Mouse (Mus musculus) mouse embryonic stem cell (cell line): ENCODE data around the gene Isx.

Experiments
- in situ Hi-C, 2 experiments: fragments of 300-500 bp; cut with MboI; formaldehyde crosslinking; loops; 1 replicate in 1 of 2; 3 replicates in 1 of 2; pipeline ENCODE4 v1.14.3; 2019 to 2020; ENCODE audit warnings: low sequenced_read_pairs in 2 of 2, low pct_unique_long_range_greater_than_20kb in 1 of 2, mixed read lengths in 1 of 2; ENCODE audit not compliant: unreplicated experiment in 1 of 2

Isx gene

DNA sequence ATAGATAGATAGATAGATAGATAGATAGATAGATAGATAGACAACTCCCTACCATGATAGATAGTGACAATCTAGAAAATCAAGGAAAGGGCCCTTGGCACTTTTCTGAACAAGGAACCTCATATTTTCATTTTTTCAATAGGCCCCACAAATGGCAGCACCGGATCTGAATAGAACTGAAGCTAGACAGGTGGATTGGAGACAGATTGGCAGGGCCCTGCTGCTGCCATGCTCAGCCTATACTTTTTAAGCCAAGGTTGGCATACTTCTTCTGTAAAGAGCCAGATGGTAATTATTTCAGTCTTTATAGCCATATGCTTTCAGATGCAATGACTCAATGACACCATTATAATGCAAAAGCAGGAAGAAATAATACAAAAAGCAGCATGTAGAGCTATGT lies 15.8 kb downstream of the Isx start:
- in situ Hi-C loops = no loop called here

DNA sequence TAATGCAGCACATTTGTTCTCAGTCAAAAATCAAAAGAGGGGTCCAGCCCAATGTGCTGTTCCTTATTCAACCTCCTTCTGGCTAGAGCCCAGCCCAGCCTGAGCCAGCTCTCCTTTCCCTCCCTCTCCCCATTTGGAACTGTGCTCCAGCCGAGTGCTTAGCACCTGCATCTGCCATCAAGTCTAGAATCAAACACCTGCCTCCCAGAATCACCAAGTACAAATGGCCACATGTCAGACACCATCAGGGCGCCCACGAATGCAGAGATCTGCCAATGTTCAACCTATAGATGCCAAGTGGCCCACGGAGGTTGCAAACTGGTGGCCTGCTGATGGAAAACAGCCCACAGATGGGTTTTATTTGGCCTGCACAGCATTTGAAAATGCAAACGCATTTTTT lies 18.1 kb downstream of the Isx start:
- in situ Hi-C loops = no loop called here

DNA sequence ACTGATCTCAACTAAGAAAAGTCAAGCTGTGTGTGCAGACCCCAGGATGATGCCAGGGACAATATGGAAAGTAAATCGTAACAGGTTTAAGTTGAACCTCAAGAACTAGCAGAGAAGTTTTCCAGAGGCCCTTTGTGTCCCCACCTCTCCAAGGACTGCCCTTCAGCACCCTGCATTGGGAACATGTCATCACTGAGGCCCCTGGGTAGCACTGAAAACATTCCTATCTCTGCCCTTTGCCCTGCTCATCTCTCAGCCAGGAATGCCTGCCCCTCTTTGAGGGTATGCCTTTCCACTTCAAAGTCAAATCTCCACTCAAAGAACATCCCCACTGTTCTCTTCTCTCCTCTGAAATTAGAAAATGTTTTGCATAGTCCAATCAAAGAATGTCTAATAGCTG lies 23.3 kb downstream of the Isx start:
- in situ Hi-C loops = no loop called here

DNA sequence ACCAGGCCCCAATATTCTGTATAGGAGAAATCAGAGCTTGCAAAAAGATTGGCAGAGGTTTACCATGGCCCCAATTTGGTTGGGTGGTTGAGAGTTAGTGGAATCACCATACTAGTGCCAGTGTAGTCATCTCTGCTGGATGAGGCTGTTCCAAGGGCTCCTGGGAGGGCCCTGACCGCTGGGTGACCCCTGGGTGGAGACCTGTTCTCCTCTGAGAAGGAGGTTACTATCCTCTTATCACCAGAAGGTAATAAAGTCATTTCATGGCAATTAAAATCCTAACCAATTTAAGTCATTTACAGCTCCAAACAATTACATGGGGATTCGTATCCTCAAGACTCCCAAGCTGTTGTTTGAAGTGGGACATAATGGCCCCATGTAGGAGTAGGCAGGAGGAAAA lies 24.3 kb downstream of the Isx start:
- in situ Hi-C loops = no loop called here

DNA sequence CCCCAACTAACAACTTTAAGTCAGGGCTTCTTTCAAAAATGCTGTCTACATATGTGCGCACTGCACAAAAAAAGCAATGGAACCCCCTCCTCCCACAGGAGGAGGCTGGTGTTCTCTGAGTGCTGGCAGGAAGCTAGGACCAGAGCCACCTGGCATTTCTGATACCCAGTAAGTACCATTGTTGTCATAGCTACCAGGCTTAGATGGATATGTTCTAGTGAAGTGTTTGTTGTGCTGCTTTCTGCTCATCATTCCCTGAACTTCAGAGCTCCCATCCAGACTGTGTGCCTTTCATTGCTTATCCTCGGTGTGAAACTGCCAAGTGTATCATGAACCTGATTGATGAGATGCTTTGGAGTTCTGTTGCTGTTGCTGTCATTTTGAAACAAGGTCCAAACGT lies 26.8 kb downstream of the Isx start:
- in situ Hi-C loops = no loop called here

DNA sequence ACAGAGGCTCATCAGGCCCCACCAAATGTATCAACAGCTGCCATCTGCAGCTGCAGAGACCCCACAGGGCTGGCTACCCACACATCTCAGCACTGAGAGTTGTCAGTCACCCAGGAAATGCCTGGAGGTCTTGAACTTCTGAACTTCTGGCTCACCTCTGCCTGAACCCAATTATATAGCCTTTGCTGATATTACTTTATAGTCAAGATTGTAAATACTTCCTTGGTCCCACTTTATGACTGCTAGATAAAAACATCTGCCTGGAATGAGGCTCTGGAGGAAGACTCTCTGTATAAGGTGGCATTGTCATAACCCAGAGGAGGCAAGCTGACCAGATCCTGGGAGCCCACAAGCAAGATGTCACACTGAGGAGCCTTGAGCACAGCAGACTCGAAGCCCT lies 28.8 kb downstream of the Isx start:
- in situ Hi-C loops = no loop called here

DNA sequence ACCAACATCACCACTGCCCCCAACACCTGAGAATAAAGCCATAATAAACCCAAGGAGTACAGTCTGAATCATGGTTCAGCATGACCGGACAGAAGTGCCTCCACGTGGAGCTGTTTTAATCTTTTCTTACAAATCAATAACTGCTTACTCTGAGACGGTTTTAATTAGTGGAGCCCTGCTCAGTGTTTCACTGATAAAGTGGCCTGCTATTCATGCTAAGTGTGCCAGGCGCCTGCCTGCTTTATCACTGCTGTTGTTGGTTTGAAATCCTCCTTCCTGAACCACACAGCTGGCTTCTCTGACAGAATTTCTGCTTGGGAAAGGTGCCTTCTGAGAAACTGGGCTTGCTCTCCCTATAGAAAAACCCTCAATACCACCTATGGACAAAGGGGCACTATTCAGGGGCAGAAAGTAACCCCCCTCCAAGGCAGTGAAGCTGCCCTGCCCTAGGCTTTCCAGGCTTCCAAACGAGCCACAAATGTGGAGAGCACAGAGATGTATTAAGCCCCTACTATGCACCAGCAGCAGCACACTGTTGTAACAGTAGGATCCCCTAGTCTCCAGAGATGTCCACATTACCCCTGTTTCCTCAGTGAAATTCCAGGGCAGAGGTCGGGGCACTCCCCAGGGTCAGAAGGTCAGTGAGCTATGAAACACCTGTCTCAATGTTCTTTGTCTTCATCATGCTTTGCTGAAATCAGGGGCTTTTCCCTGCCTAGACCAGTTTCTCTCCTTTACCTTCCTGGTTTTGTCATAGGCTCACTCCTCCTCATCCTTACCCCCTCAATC lies 30.3 kb downstream of the Isx start:
- in situ Hi-C loops = no loop called here

DNA sequence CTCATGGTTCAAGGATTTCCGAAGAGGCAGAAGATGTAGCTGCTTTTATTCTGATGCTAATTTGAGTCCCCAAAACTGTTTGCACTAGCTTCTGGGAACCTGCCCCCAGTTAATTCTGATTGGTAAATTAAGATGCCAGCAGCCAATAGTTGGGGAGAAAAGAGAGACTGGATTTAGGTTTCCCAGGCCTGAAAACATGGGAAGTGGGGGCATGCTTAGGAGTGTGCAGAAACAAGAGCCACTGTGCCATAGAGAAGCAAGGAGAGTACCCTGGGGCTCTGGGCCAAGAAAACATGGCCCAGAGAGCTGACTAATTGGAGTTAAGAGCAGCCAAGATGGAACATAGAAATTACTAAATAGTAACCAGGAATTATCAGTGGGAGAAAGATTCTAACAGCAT lies 33.4 kb downstream of the Isx start:
- in situ Hi-C loops = no loop called here

DNA sequence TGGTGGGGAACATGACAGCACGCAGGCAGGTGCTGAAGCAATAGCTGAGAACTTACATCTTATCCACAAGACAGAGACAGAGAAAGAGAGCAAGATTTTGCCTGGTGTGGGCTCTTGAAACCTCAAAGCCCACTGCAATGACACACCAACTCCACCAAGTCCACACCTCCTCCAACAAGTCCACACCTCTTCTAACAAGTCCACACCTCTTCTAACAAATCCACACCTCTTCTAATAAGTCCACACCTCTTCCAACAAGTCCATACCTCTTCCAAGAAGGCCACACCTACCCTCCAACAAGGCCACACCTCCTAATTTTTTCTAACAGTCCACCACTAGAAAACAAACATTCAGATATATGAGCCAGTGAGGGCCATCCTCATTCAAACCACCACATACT lies 37.7 kb downstream of the Isx start:
- in situ Hi-C loops = no loop called here

DNA sequence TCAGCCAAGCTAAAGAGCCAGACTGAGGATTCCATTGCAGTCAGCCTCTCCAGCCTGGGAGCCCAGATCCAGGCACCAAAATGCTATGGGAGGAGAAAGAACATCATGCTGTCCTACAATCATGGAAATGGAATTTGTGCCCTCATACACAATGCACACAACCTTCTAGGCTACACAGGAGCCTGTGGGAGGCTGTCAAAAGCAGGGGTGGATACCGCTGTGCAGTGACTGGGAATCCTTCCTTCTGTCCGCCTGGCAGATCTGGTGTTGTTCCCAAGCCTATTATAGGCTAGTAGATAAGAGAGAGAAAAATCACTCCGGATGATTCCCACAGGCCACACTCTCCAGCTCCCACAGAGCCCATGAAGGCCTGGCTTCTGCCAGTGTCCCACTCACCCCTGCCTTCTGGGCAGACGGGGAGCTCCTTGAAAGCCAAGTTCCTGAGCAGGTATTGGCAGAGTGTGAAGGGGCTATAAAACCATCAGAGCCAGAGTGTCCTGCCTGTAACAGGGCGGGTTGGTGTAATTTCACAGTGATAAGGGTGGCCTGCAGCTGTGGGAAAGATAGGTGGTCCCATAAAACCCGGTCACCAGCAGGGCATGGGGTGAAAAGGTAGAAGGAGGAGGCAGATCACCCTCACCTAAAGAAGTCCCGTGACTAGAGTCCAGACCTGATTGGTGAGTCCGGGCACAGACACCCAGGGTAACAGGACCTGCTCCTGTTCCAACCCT lies 47.9 kb downstream of the Isx start:
- in situ Hi-C loops = no loop called here

DNA sequence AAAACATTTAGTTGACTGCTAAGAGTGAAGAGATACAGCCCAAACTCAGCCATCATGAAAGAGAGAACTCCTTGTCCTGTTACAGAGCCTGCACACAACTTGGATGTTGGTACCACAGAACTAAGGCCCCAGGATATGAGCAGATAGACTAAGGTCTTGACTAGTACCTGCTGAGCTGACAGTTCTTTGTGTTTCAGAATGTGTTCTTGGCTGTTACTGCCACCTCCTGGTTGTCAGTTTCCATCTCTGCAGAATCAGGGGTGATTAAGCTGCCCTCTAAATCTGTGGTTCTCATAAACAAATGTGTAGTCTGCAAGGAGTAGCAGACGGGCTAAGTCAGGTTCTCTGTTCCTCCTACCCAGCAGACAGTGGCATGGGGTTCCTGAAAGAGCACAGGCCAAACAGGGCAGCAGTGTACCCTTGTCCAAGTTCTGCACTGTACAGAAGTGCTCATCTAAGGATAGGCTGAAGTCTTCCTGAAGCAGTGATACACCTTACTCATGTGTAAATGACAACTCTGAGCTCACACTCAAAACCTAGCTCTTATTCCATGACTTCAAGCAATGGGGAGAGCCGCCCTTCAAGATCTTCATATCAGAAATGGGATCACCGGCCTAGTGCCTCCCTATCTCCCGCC lies 49.0 kb downstream of the Isx start:
- in situ Hi-C loops = no loop called here

DNA sequence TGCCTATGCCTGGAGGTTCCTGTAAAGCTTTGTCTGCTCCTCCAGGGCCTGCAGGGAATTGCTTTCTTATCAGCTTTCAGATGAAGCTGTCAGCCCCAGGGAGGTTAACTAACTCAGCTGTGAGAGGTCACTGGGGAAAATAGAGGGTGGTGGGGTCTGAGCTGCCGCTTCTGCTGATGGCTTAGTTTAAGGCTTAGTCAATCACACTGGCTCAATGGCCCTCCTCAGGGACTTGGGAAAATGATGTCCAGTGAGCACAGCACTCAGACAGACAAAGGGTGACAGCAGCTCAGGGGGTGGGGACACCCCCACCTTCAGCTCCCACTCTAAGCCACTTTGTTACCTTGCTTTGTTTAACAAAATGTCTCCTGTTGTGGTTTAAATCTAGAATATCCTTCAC lies 55.0 kb downstream of the Isx start:
- in situ Hi-C loops = no loop called here

DNA sequence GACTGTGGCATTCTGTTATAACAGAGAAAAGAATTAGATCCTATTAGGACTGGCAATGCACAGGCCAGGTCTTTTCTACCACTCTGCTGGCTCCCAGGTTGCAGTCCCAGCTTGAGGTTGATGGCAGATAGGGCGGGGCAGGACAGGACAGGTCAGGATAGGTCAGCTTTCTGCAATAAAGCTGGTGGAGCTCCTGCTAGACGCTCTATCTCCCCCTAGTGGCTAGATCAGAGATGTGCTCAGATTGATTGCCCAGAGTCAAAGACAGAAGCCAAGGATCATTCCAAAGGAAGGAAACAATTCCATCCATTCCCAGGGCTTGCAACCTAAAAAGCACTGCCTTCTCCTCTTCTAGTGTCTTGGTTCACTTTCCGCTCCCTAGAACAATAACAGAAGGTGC lies 57.8 kb downstream of the Isx start:
- in situ Hi-C loops = no loop called here

DNA sequence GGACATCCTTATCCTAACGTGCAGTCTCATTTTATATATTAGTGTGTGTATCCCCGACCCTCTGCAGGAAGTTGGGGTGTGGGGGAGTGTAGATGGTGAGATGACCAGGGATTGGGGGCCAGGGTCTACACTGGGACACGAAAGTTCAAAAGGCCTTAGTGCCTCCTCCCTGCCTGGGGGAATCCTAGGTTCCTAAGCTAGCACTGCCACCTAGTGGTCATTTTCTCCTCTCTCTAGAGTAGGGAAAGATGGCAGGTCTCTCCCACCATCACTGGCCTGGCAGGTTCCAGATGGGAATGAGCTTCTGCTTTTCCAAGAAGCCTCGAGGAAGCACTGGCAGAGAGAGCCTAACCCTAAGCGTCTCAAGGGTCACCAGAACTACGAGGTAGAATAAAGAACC lies 62.3 kb downstream of the Isx start:
- in situ Hi-C loops = no loop called here

DNA sequence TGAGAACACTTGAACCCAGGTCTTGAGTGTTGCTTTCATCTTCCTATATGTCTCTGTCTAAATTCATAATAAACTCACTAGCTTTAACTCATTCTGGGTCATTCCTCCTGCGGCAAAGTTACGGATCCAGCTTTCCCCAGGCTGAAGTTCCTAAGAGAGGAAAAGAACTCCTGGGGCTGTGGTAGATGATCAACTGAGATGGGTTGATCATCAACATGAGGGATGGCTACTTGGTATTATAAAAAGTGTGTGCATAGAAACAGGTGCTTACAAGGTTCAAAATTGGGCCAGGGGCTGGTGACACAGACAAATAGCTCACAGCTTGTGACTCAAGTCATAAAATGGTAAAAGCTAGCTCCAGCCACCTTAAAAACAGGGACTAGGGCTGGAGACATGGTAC lies 63.7 kb downstream of the Isx start:
- in situ Hi-C loops = no loop called here

DNA sequence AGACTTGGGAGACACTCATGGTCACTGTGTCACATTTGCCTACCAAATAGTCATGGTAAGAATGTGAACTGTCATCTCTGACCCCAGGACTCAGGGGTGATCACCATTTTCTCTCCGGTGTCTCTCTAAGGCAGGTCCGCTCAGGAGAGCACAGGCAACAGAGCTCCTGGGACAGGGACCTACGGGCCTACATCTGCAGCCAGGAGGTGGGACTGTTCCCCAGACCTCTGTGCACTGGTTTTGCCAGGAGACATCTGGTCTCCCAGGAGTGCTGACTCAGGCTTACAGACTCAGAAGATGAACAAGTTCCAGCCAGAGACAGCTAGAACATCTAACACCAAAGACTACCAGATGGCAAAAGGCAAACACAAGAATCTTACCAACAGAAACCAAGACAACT lies 69.1 kb downstream of the Isx start:
- in situ Hi-C loops = no loop called here
